Mouse (Mus musculus) stomach, embryonic 14.5 days (tissue): ENCODE measurements at regions not wholly inside any gene's neighbourhood (a gene's known extent, or its start where the extent isn't known, plus 50 kb on each side); places are given as distances from the start of the nearest gene placed in this dataset.

Experiments used
- ATAC-seq: fragments of 200-750 bp; cut with Nextera tagmentation; 2 replicates; pipeline ENCODE4 v1.8.0; 2017; ENCODE audit warnings: low read depth, moderate TSS enrichment; ENCODE audit not compliant: insufficient number of reproducible peaks, insufficient read depth, low FRiP score
- H3K27ac ChIP-seq: fragments of 300-500 bp; sonication (generic); 2 replicates; pipeline ENCODE4 v1.5.1; 2014; ENCODE audit warnings: mild to moderate bottlenecking, low read length, moderate library complexity, mixed read lengths
- H3K27me3 ChIP-seq: fragments of 300-500 bp; sonication (generic); 2 replicates; pipeline ENCODE4 v1.6.1; 2014; ENCODE audit warnings: low read length, control low read depth, mixed read lengths; ENCODE audit not compliant: control insufficient read depth, insufficient read depth
- H3K36me3 ChIP-seq: fragments of 300-500 bp; sonication (generic); 2 replicates; pipeline ENCODE4 v1.6.1; 2014; ENCODE audit warnings: mild to moderate bottlenecking, control low read depth, low read length, moderate library complexity, mixed read lengths; ENCODE audit not compliant: control insufficient read depth, insufficient read depth
- H3K4me1 ChIP-seq: fragments of 300-500 bp; sonication (generic); 2 replicates; pipeline ENCODE4 v1.6.1; 2014; ENCODE audit warnings: low read length, control low read depth, mixed read lengths; ENCODE audit not compliant: control insufficient read depth, insufficient read depth
- H3K4me2 ChIP-seq: fragments of 300-500 bp; sonication (generic); replicated peaks from 2 replicates; pipeline ENCODE4 v1.6.1; 2014; ENCODE audit warnings: low read depth, low read length, control low read depth
- H3K4me3 ChIP-seq: fragments of 300-500 bp; sonication (generic); 2 replicates; pipeline ENCODE4 v1.5.1; 2014; ENCODE audit warnings: low read depth, low read length, control low read depth
- H3K9ac ChIP-seq: fragments of 300-500 bp; sonication (generic); replicated peaks from 2 replicates; pipeline ENCODE4 v1.6.1; 2014; ENCODE audit warnings: low read depth, mild to moderate bottlenecking, control low read depth, low read length, moderate library complexity, mixed read lengths
- H3K9me3 ChIP-seq: fragments of 300-500 bp; sonication (generic); 2 replicates; pipeline ENCODE4 v1.6.1; 2016; ENCODE audit warnings: low read depth, low read length, control low read depth; ENCODE audit not compliant: control insufficient read depth
- WGBS: fragments of 180-500 bp; shearing (Covaris S2); extraction: QIAGEN DNeasy Blood & Tissue Kit; methylation state at CpG from one replicate; pipeline ENCODE4 v1.1.7; 2014; 5-methylcytosine and 5-hydroxymethylcytosine counted together

DNA sequence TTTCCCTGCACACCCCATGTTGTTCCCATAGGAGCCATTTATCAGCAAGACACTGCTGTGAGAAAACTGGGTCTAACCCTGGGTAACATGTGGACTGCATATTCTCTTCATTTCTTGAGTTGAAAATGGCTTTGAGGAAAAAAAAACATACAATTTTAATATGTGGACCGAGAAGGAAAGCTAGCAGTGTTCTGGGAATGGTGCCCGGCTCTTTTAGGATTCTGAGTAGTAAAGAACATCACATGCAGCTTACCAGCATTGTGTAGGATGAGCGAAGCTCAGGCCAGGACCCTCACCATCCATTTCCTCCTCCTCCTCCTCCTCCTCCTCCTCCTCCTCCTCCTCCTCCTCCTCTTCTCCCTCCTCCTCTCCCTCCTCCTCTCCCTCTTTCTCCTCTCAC lies 133.5 kb upstream of the Stmnd1 start:
- no peak overlapping the region for H3K4me3 ChIP-seq
- H3K9ac ChIP-seq = no peak overlapping the region
- no peak overlapping the region for H3K27ac ChIP-seq
- no peak overlapping the region for H3K4me2 ChIP-seq
- no peaks in the 10 kb centered on the region for H3K4me1 ChIP-seq
- H3K9me3 ChIP-seq = no peaks in the 10 kb centered on the region
- H3K36me3 ChIP-seq = no peaks in the 10 kb centered on the region
- no peaks in the 10 kb centered on the region for H3K27me3 ChIP-seq
- ATAC-seq = no peak
- WGBS = 93% methylated on average over 3 of the region's 3 CpGs

DNA sequence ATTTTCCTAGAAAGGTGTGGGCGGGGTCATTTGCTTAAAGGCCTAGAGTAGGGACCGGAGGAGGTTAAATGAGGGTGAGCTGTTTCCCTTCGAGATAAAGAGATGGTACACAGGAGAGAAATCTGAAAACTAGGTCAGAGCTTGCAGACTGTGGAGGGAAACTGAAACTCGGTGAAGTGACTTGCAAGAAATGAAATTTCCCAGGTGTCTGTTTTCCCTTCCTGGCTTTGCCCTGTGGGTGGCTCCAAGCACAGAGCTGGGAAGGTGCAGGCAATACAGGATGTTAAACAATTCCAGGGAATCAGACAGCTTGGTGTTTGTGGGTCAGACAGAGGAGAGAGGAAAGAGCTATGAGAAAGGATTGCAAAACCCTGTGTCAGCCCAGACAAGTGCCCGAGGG lies 134.3 kb upstream of the Stmnd1 start:
- no peaks in the 10 kb centered on the region for H3K27me3 ChIP-seq
- no peak overlapping the region for H3K9ac ChIP-seq
- no peak overlapping the region for H3K27ac ChIP-seq
- H3K9me3 ChIP-seq = no peaks in the 10 kb centered on the region
- 67% methylated on average over 5 of the region's 5 CpGs for WGBS
- no peak overlapping the region for H3K4me3 ChIP-seq
- no peaks in the 10 kb centered on the region for H3K4me1 ChIP-seq
- H3K4me2 ChIP-seq = no peak overlapping the region
- ATAC-seq = no peak
- no peaks in the 10 kb centered on the region for H3K36me3 ChIP-seq

GRCm38 (mm10) chr13:46135411-46135810 lies 138.1 kb upstream of the Stmnd1 start:
- 86% methylated on average over 8 of the region's 8 CpGs for WGBS
- no peak for ATAC-seq

DNA sequence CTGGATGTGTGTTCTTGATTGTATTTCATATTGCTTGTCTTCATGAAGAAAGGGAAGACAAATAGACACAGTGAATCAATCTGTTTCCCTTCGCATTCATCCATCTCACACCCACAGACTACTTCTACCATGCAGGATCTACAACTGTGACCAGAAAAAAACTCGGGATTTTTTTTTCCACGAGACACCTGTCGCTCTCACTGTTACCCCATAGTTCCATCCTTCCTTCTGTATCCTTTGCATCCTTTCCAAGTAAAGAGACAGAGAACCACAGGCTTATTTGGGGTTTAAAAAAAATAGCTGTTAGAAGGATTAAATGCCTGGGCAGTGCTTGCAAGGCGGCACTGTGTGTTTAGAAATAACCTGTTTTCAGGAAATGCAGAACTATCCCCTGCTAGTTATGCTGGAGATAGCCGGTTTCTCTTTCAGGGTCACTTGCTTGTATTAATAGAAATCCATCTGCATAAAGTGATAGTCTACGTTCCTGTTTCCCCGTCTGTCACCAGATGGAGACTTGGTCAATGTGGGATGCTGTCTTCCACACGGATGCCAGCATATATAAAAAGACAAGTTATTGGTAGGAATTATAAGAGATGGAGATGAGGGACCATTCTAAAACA lies 144.2 kb upstream of the Stmnd1 start:
- Histone ChIP-seq H3K4me2 (no peak overlapping the region), H3K4me1 (no peaks in the 10 kb centered on the region), H3K9me3 (no peaks in the 10 kb centered on the region), H3K27me3 (no peaks in the 10 kb centered on the region), H3K27ac (no peak overlapping the region), H3K36me3 (no peaks in the 10 kb centered on the region), H3K9ac (no peak overlapping the region), H3K4me3 (no peak overlapping the region)
- 89% methylated on average over 9 of the region's 9 CpGs for WGBS
- no peak for ATAC-seq

More at GRCm38 (mm10) chr13:46135411-46135810, 138.1 kb upstream of the Stmnd1 start:
- H3K4me3 ChIP-seq = no peak overlapping the region
- no peaks in the 10 kb centered on the region for H3K4me1 ChIP-seq
- no peaks in the 10 kb centered on the region for H3K27me3 ChIP-seq
- H3K27ac ChIP-seq = no peak overlapping the region
- no peaks in the 10 kb centered on the region for H3K36me3 ChIP-seq
- H3K9me3 ChIP-seq = no peaks in the 10 kb centered on the region
- no peak overlapping the region for H3K9ac ChIP-seq
- H3K4me2 ChIP-seq = no peak overlapping the region

- no peak overlapping the region for H3K27ac ChIP-seq
- H3K9ac ChIP-seq = no peak overlapping the region
- no peaks in the 10 kb centered on the region for H3K27me3 ChIP-seq
- no peak overlapping the region for H3K4me2 ChIP-seq
- no peak overlapping the region for H3K4me3 ChIP-seq
- WGBS = 47% methylated on average over 3 of the region's 3 CpGs
- no peak for ATAC-seq
- no peaks in the 10 kb centered on the region for H3K4me1 ChIP-seq
- H3K9me3 ChIP-seq = no peaks in the 10 kb centered on the region
- H3K36me3 ChIP-seq = no peaks in the 10 kb centered on the region
Observed at GRCm38 (mm10) chr13:46123446-46123845, 150.1 kb upstream of the Stmnd1 start.

DNA sequence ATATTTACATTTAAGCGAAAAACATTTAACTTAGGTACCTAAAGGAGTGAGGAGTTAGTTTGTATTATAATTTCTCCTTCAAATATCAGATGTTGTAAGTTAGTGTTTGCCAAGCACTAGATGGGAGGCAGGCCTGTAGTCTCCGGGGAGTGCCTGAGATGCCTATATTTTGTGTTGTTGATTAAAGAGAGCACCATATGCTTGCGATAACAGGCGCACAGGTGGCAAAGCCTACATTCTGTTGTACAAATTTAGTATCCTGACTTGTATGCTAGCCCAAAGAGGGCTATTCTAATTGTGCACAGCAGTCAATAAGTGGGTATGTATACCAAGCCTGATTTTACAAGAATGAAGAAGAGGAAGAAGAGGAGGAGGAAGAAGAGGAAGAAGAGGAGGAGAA lies 151.8 kb upstream of the Atxn1 start:
- H3K4me1 ChIP-seq = no peaks in the 10 kb centered on the region
- no peak overlapping the region for H3K27ac ChIP-seq
- no peak overlapping the region for H3K4me2 ChIP-seq
- no peak overlapping the region for H3K9ac ChIP-seq
- no peak for ATAC-seq
- H3K9me3 ChIP-seq = no peaks in the 10 kb centered on the region
- H3K27me3 ChIP-seq = no peaks in the 10 kb centered on the region
- no peaks in the 10 kb centered on the region for H3K36me3 ChIP-seq
- 86% methylated on average over 4 of the region's 4 CpGs for WGBS
- no peak overlapping the region for H3K4me3 ChIP-seq

DNA sequence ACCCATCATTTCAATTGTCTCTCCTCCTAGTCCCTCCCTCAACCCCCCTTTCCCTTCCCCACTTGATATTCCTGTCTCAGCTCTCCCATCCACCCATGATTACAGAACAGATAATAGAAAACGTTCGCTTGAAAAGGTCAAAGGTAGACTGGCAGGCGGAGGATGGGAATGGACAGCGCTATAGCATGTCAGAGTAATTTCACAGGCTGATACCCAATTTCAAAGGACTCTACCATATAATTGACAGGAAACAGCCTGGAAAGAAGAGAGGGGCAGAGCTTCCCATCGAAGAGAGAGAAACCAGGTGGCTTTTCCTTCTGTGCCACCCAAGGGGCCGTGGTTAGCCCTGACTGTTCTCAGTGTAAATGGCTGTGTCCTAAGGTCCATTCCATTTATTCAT lies 140.2 kb upstream of the Atxn1 start:
- H3K4me1 ChIP-seq = no peaks in the 10 kb centered on the region
- H3K4me2 ChIP-seq = no peak overlapping the region
- no peak overlapping the region for H3K9ac ChIP-seq
- no peak overlapping the region for H3K27ac ChIP-seq
- no peaks in the 10 kb centered on the region for H3K9me3 ChIP-seq
- no peaks in the 10 kb centered on the region for H3K27me3 ChIP-seq
- no peak overlapping the region for H3K4me3 ChIP-seq
- H3K36me3 ChIP-seq = no peaks in the 10 kb centered on the region
- ATAC-seq = no peak
- WGBS = 71% methylated on average over 6 of the region's 6 CpGs

- H3K4me3 ChIP-seq = no peak overlapping the region
- no peaks in the 10 kb centered on the region for H3K36me3 ChIP-seq
- ATAC-seq = no peak
- H3K4me2 ChIP-seq = no peak overlapping the region
- no peaks in the 10 kb centered on the region for H3K4me1 ChIP-seq
- no peak overlapping the region for H3K9ac ChIP-seq
- no peaks in the 10 kb centered on the region for H3K9me3 ChIP-seq
- no peak overlapping the region for H3K27ac ChIP-seq
- 82% methylated on average over 7 of the region's 7 CpGs for WGBS
- no peaks in the 10 kb centered on the region for H3K27me3 ChIP-seq
Observed at GRCm38 (mm10) chr13:46098621-46099020, 133.8 kb upstream of the Atxn1 start.

DNA sequence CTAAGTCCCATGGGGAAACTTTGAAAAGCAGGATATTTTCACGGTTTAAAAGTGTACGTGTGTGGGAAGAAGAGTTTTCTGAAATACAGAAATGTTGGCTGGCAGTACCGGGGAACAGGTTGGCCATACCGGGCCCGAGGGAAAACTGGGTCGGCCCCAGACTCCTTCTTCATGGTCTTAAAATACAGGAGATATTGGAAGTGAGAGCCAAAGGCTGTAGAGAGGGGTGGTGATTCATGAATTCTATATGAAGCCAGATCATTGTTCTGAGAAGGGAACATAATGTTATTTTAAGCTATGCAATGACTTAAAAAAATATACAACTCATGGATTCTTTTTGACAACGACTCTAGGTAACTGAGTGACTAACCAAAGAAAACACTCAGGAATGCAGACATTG lies 133.3 kb upstream of the Atxn1 start:
- no peak for ATAC-seq
- Histone ChIP-seq H3K9me3 (no peaks in the 10 kb centered on the region), H3K4me2 (no peak overlapping the region), H3K27me3 (no peaks in the 10 kb centered on the region), H3K4me1 (no peaks in the 10 kb centered on the region), H3K4me3 (no peak overlapping the region), H3K9ac (no peak overlapping the region), H3K27ac (no peak overlapping the region), H3K36me3 (no peaks in the 10 kb centered on the region)
- 89% methylated on average over 7 of the region's 7 CpGs for WGBS
